Mouse (Mus musculus) erythroblast, adult 5-6 weeks (primary cell): ENCODE measurements around the gene Sox11. TPM values are rescaled to one million over a fixed set of nuclear protein-coding genes. Genes with fewer than 3 reads are reported as not detected.

Experiments
- ATAC-seq: replicated peaks from 2 replicates; pipeline ENCODE4 v1.8.0; 2016; ENCODE audit warnings: moderate number of reproducible peaks, mild to moderate bottlenecking, moderate TSS enrichment, inconsistent platforms; ENCODE audit not compliant: poor library complexity, low FRiP score, severe bottlenecking
- total RNA-seq, 2 experiments: library from RNA; stranded (forward) in 1 of 2; stranded (reverse) in 1 of 2; fragments of 150-400 nt in 1 of 2; fragments of 200-764, 138-1000 nt in 1 of 2; gene quantifications; 2 replicates each; pipeline versions ENCODE4 v1.2.3 to v1.2.4; 2015 to 2017; ENCODE audit warnings: low replicate concordance in 2 of 2

Gene Sox11
- total RNA-seq, 2 experiments from 2014 or later, result not detected

- no peak for ATAC-seq
These were observed 4.9 kb downstream of the Sox11 start for GRCm38 (mm10) chr12:27337482-27337881.

- no peak for ATAC-seq
These were observed 5.6 kb downstream of the Sox11 start for GRCm38 (mm10) chr12:27336801-27337200.

- no peak for ATAC-seq
These were observed 6.0 kb downstream of the Sox11 start for GRCm38 (mm10) chr12:27336336-27336735.

- ATAC-seq, result no peak
These were observed 6.9 kb downstream of the Sox11 start for GRCm38 (mm10) chr12:27335356-27336055.

GRCm38 (mm10) chr12:27333590-27333989 is 8.8 kb downstream of the Sox11 start:
- no peak for ATAC-seq

- no peak for ATAC-seq
These were observed 19.0 kb downstream of the Sox11 start for GRCm38 (mm10) chr12:27323423-27323822.

GRCm38 (mm10) chr12:27320705-27321104 is 21.7 kb downstream of the Sox11 start:
- no peak for ATAC-seq

- no peak for ATAC-seq
These were observed 29.4 kb downstream of the Sox11 start for GRCm38 (mm10) chr12:27312985-27313384.

GRCm38 (mm10) chr12:27311854-27312466 is 30.4 kb downstream of the Sox11 start:
- no peak for ATAC-seq

- ATAC-seq, result no peak
These were observed 31.0 kb downstream of the Sox11 start for GRCm38 (mm10) chr12:27311316-27311832.

- ATAC-seq, result no peak
These were observed 31.7 kb downstream of the Sox11 start for GRCm38 (mm10) chr12:27310703-27311102.

- ATAC-seq, result no peak
These were observed 32.4 kb downstream of the Sox11 start for GRCm38 (mm10) chr12:27309969-27310368.

- no peak for ATAC-seq
These were observed 37.5 kb downstream of the Sox11 start for GRCm38 (mm10) chr12:27304713-27305437.

GRCm38 (mm10) chr12:27303190-27303589 is 39.2 kb downstream of the Sox11 start:
- no peak for ATAC-seq

GRCm38 (mm10) chr12:27298721-27299120 is 43.7 kb downstream of the Sox11 start:
- no peak for ATAC-seq

- no peak for ATAC-seq
These were observed 48.2 kb downstream of the Sox11 start for GRCm38 (mm10) chr12:27294191-27294590.

GRCm38 (mm10) chr12:27293736-27294135 is 48.6 kb downstream of the Sox11 start:
- ATAC-seq, result no peak

GRCm38 (mm10) chr12:27293208-27293607 is 49.2 kb downstream of the Sox11 start:
- ATAC-seq, result no peak
